Mouse (Mus musculus) granulocyte monocyte progenitor cell, adult 5-6 weeks (primary cell): ENCODE measurements at regions not wholly inside any gene's neighbourhood (a gene's known extent, or its start where the extent isn't known, plus 50 kb on each side); places are given as distances from the start of the nearest gene placed in this dataset.

ENCODE experiments used
- ATAC-seq: replicated peaks from 2 replicates; pipeline ENCODE4 v1.8.0; 2016; ENCODE audit warnings: mild to moderate bottlenecking, moderate TSS enrichment, inconsistent platforms; ENCODE audit not compliant: poor library complexity, severe bottlenecking

DNA sequence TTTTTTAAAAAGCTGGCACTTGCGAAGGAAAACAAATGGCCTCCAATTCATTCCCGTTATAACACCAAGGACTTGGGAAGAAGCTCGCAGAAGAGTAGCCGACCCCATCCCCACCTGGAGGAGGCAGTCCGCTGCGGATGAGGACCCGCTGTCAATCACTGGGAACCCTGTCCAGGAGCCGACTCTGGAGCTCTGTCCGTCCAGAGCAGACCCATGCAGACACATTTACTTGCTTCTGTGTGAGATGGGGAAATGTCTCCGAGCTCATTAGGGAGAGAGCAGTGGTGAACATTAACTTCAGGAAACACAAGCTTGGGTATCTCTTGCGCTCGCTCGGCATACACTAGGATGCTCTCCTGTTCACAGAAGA, 50.5 kb upstream of the Tmem132d start:
- ATAC-seq, result no peak

DNA sequence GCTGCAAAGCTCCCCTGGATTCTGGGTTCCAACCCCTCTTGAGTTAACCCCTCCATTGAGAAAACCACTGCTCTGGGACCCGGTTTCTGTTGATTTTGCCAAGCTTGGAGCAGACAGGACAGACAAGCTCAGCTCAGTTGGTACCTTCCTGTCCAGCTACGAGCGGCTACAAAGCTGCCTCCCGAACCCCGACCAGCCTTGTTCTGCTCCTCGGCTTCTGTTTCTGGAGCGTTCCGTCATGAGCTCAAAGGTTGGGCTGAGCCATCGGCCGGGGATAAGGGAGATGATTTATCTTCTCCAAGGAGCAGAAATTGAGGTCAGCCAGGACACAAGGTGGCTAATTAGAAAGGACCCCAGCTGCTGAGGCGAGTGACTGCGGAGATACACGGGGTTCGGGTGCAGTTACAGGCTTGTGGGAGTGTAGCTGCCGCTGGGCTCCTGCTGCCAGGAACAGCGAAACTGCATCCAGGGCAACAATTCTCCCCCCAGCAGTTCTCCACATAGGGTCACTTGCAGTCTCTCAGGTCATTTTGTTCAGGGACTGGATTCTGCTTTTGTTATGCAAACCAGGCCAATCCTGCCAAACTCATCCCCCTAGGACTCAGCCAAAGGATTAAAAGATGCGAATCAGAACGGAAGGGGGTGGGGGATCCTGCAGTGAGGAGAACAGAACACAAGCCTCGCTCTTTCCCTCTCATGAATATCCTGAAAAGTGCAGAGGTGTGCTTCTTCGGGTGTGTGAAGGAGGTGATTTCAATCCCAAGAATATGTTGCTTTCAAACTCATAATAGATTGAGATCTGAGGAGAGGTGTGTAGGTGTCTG, 50.0 kb upstream of the Tmem132d start:
- no peak for ATAC-seq
